Mouse (Mus musculus) heart, postnatal 25 days (tissue): ENCODE measurements around the gene Mgrn1. TPM values are rescaled to one million over a fixed set of nuclear protein-coding genes. Genes with fewer than 3 reads are reported as not detected.

Experiments
- DNase-seq: peaks from one replicate; pipeline ENCODE4 v3.0.0; 2022; ENCODE audit warnings: low spot score
- intact Hi-C: fragments of 180-260 bp; cut with DNase I; formaldehyde crosslinking; loops from one replicate; pipeline ENCODE4 v1.15.1; 2025
- total RNA-seq, 2 experiments: library from RNA; stranded (reverse); gene quantifications; 2 replicates each; pipeline ENCODE4 v1.2.3; 2021

Gene Mgrn1
- total RNA-seq, 2 experiments from 2014 or later, result 147 to 148 TPM

DNA sequence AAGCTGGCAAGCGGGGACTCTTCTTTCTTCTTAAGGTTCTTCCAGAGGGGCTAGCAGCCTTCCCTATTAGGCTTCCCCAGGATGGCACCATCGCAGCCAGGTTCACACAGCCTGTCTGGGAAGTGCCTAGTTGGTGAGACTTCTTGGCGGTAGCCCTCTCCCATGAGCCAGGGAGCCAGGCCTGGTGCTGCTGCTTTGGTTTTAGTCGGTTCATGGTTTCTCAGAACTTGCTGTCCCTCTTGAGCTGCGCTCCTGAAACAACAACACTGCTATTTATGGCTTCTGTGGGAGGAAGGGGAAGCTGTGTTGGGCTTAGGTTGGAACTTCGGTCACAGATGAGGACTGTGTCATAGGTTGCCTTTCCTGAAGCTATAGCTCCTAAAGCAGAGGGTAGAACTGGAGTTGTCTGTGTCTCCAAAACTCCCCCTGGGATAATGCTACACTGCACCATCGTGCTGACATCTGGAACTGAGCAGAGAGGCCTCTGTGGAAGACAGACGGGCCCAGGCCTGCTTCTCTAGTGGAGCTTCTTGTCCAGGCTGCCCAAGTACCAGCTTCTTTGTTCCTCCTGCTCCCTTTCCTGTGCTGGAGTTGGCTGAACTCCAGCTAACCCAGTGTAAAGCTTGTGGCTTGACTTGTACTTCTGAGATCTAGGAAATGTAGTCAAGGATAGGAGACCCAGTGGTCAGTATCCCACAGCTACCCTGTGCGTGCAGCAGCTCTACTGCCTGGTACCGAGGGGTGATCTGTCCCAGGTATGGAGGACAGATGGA, 50.1 kb downstream of the Mgrn1 start:
- intact Hi-C loops, result no loop called here

GRCm38 (mm10) chr16:4937351-4938190, 51.5 kb downstream of the Mgrn1 start:
- intact Hi-C loops, result loop anchor here (2.0 kb wide), 1 partner anchor 25 kb away; no protein-coding TSS in a partner anchor
- no peak for DNase-seq

More for the DNA sequence above, 50.1 kb downstream of the Mgrn1 start:
- no peak for DNase-seq

DNA sequence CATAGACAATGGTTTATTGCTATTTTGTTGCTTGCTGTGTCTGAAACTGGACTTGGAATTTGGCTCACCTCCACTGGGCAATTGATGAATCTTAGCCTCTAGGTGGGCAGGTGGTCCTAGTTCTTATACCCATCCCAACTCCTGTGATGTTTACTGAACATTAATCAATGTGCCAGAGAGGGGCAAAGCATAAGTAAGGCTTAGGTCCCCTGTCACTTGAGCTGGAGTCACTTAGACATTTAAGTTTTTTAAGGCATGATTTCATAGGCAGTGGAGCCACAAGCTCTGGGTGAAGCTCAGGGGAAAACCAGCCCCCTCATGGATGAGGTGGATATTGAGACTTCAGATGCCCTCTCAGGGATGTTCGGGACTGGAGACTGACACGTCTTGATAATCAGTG, 52.4 kb downstream of the Mgrn1 start, which contains the start of gene Nudt16l1:
Nudt16l1 (plus strand) TSS at position 301 of the 400 bp plus-strand sequence.
- intact Hi-C loops, result loop anchor here (2.0 kb wide), 1 partner anchor 24 kb away; no protein-coding TSS in a partner anchor
- no peak for DNase-seq

GRCm38 (mm10) chr16:4938989-4939388, 52.9 kb downstream of the Mgrn1 start:
- peak; percentile 90 for DNase-seq
- intact Hi-C loops, result loop anchor here (2.0 kb wide), 1 partner anchor 24 kb away; no protein-coding TSS in a partner anchor

DNA sequence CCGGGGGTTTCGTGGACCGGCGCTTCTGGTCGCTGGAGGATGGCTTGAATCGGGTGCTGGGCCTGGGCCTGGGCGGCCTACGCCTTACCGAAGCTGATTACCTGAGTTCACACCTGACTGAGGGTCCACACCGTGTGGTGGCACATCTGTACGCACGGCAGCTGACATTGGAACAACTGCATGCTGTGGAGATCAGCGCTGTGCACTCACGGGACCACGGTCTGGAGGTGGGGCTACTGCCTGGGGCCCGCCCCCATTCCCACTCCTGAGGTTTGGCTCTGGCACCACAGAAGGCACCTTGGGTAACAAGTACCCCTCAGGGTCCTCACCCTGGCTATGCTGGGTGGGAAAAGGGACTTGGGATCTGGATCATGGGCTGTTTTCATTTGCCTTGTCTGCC, 53.4 kb downstream of the Mgrn1 start:
- no peak for DNase-seq
- intact Hi-C loops, result loop anchor here (2.0 kb wide), 1 partner anchor 23 kb away; no protein-coding TSS in a partner anchor

DNA sequence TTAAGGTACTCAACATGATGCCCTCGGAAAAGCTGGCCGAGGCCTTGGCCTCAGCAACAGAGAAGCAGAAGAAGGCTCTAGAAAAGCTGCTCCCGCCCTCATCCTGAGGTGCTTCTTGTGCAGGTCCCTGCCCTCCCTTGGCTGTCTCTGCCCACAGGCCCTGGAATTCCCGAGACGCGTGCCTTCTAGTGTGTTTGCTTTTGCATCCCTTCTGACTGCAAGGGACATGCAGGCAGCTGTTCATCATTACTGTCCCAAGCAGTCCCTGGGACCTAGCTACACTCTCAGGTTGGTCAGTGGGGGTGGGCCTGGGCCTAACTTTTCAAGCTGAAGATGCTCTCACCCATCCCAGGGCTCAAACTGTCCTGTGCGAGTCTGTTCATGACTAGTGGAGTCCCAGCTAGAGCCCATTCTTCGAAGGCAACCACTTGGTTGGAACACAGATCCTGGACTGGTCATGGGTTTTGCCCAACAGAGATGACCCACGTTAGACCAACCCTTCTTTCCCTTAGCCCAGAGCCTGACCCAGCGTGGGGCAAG, 54.3 kb downstream of the Mgrn1 start:
- intact Hi-C loops, result loop anchor here (2.0 kb wide), 1 partner anchor 54 kb away; the partner anchor contains the start of gene Mgrn1
- DNase-seq, result no peak

GRCm38 (mm10) chr16:4941016-4941415, 55.0 kb downstream of the Mgrn1 start:
- no peak for DNase-seq
- intact Hi-C loops, result loop anchor here (2.0 kb wide), 1 partner anchor 54 kb away; the partner anchor contains the start of gene Mgrn1

GRCm38 (mm10) chr16:4942868-4943267, 56.8 kb downstream of the Mgrn1 start:
- no peak for DNase-seq
- intact Hi-C loops, result no loop called here

- DNase-seq, result no peak
- intact Hi-C loops, result no loop called here
These were observed 57.4 kb downstream of the Mgrn1 start for GRCm38 (mm10) chr16:4943431-4943830.

- no peak for DNase-seq
- intact Hi-C loops, result no loop called here
These were observed 59.4 kb downstream of the Mgrn1 start for GRCm38 (mm10) chr16:4945415-4945814.

GRCm38 (mm10) chr16:4946155-4946554, 60.1 kb downstream of the Mgrn1 start:
- DNase-seq, result no peak
- intact Hi-C loops, result no loop called here

DNA sequence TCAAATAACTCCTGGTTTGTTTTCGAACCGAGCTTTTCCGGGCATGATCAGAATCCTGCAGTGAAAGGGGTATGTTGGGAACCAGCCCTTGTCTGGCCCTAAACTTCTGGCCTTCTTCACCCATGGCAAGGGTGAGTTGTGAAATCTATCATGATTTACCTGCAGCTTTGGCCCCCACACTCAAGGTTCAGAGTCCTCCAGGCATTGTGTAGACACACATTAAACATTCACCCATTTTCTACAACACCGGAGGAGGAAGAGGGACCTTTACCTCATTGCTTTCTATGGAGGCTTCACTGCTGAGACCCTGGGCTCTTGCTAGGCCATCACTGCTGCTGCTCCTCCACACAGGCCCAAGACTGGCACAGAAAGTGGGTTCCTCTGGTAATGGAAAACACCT, 61.3 kb downstream of the Mgrn1 start:
- DNase-seq, result no peak
- intact Hi-C loops, result no loop called here

DNA sequence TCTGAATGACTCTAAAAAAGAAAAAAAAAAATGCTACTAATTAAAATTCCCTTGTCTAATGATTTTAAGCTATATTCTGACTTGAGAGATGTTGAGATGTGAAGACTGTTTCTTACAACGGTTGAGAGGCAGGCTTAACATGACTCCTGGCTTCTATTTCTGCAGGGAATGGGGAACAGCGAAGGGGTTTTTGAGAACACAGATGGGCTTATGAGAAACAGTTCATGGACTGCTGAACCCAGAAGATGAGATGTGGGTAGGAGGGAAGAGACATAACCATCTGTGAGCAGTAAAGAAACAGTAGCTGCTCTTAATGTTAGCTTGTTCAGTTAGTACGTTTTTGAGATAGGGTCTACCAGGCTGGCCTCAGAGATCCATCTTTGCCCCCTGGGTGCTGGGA, 70.6 kb downstream of the Mgrn1 start:
- no peak for DNase-seq
- intact Hi-C loops, result no loop called here

- no peak for DNase-seq
- intact Hi-C loops, result no loop called here
These were observed 71.4 kb downstream of the Mgrn1 start for GRCm38 (mm10) chr16:4957446-4957845.

DNA sequence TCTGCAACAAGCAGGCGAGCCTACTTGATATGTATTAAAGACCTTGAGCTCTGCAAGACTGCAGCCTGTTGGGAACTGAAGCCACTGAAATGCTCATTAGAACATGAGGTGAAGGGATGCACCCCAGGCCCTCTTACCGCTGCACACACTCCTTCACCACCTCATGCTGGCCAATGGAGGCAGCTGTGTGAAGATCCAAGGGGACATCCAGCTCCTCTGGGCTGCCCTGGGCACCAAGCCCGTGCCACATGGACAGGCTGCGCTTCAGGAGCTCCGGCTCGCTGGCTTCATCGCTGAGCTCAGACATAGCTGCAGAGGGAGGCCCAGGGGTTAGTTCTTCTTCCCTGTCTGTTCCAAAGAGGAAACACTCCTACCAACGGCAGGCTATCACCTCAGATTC, 74.2 kb downstream of the Mgrn1 start:
- intact Hi-C loops, result loop anchor here (5.0 kb wide), 1 partner anchor 87 kb away; the partner anchor contains the start of gene Glyr1
- DNase-seq, result no peak

DNA sequence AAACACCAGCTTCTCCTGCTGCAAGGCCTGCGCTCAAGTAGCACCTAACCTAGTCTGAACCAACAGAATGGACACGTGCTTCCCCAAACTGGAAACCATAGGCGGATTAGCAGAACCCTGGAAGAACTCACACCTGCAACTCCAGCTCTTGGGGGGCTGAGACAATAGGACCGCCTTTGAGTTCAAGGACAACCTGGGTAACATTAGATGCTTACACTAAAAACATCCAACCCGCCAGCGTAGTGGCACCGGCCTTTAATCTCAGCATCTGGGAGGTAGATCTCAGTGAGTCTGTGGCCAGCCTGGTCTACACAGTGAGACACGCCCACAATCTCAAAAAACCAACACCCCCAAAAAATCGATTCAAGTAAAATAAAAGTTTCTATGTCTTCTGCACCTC, 77.3 kb downstream of the Mgrn1 start:
- intact Hi-C loops, result loop anchor here (2.0 to 5.0 kb wide), 2 partner anchors 25 to 84 kb away; partner anchors contain the start of genes Glyr1 and Nudt16l1
- DNase-seq, result no peak

- peak; percentile 99 for DNase-seq
- intact Hi-C loops, result loop anchor here (2.0 to 5.0 kb wide), 2 partner anchors 25 to 83 kb away; partner anchors contain the start of genes Glyr1 and Nudt16l1
These were observed 78.0 kb downstream of the Mgrn1 start, which contains the start of gene Anks3 for GRCm38 (mm10) chr16:4963797-4964709. Gene Anks3, minus strand, starts transcription at chr16:4964205.

GRCm38 (mm10) chr16:4964731-4965391, 78.8 kb downstream of the Mgrn1 start:
- DNase-seq, result no peak
- intact Hi-C loops, result loop anchor here (5.0 kb wide), 2 partner anchors 47 to 82 kb away; partner anchors contain the start of genes Glyr1 and Rogdi
